Comparison of ENCODE assay signal across 8 mouse cellular contexts in the genomic region with DNA sequence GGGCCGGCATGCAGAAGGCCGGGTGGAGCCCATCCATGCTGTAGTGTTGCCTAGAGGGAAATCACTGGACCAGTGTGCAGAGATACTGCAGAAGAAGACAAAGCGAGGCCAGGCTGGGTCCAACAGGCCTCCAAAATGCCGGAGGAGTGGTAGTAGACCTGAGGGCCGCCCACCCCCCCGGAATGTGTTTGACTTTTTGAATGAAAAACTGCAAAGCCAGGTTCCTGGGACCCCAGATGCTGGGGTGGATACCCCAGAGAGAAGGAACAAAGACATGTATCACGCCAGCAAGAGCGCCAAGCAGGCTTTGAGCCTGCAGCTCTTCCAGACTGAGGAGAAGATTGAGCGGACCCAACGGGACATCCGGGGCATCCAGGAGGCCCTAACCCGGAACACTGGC. TPM values are rescaled to one million over a fixed set of nuclear protein-coding genes. Genes with fewer than 3 reads are reported as not detected.
DNase-seq lines count a peak whose midpoint lies in the region; ATAC-seq lines count a peak whose summit lies in the region.

TSS of gene Lime1 (plus strand) at position 301 of the 400 bp plus-strand sequence.

- intact Hi-C loops in heart, postnatal 14 days (cut with DNase I) = no loop called here
- intact Hi-C loops in gastrocnemius, postnatal 14 days (cut with DNase I; ENCODE audit: low total_unique reads) = no loop called here

- no peaks in the 10 kb centered on the region for H3K9me3 ChIP-seq in heart, embryonic 11.5 days (replicated peaks; ENCODE audit: control insufficient read depth, low read length)
- no peaks in the 10 kb centered on the region for H3K9me3 ChIP-seq in neural tube, embryonic 14.5 days (ENCODE audit: control insufficient read depth, low read length)

- no peak for DNase-seq in heart, postnatal 14 days
- DNase-seq in thymus, postnatal 0 days (ENCODE audit: low spot score) = no peak
- no peak for DNase-seq in thymus, postnatal 14 days
- no peak for DNase-seq in layer of hippocampus, postnatal 25 days (ENCODE audit: extremely low spot score in 1 of 2, low spot score in 1 of 2)
- no peak for DNase-seq in gastrocnemius, postnatal 14 days
- no peak for DNase-seq in lung, postnatal 10 days

- no peak for ATAC-seq in heart, embryonic 11.5 days (replicated peaks; ENCODE audit: insufficient number of reproducible peaks, low FRiP score, low TSS enrichment)
- no peak for ATAC-seq in neural tube, embryonic 14.5 days (ENCODE audit: low read depth)

- no peak within 1 kb of the TSS for H3K27ac ChIP-seq in heart, embryonic 11.5 days (ENCODE audit: low read depth, low read length)
- H3K27ac ChIP-seq in neural tube, embryonic 14.5 days (ENCODE audit: low read depth, low read length) = no peak within 1 kb of the TSS

- peaks cover 21% of the 10 kb centered on the region; the same call in 1 of the 2 replicates for H3K36me3 ChIP-seq in heart, embryonic 11.5 days (ENCODE audit: control insufficient read depth, insufficient read depth, low read length)
- peaks cover 39% of the 10 kb centered on the region for H3K36me3 ChIP-seq in neural tube, embryonic 14.5 days (ENCODE audit: control insufficient read depth, insufficient read depth, low read length)

- H3K4me2 ChIP-seq in heart, embryonic 11.5 days = no peak within 1 kb of the TSS
- H3K4me2 ChIP-seq in neural tube, embryonic 14.5 days (ENCODE audit: low read depth, low read length) = no peak within 1 kb of the TSS

- no peak within 1 kb of the TSS for H3K9ac ChIP-seq in heart, embryonic 11.5 days (ENCODE audit: low read depth, low read length)
- no peak within 1 kb of the TSS for H3K9ac ChIP-seq in neural tube, embryonic 14.5 days (replicated peaks; ENCODE audit: low read depth, low read length)

- WGBS in heart, embryonic 11.5 days (ENCODE audit: insufficient replicate concordance) = 97% methylated on average over 12 of the region's 12 CpGs
- 98% methylated on average over 12 of the region's 12 CpGs for whole genome bisulfite sequencing in neural tube, embryonic 14.5 days

- H3K4me3 ChIP-seq in heart, embryonic 11.5 days (ENCODE audit: low read depth, low read length) = no peak within 1 kb of the TSS
- H3K4me3 ChIP-seq in neural tube, embryonic 14.5 days (ENCODE audit: low read depth, low read length) = no peak within 1 kb of the TSS

- no peaks in the 10 kb centered on the region for H3K4me1 ChIP-seq in heart, embryonic 11.5 days (ENCODE audit: control insufficient read depth, insufficient read depth, low read length)
- no peaks in the 10 kb centered on the region for H3K4me1 ChIP-seq in neural tube, embryonic 14.5 days (ENCODE audit: control insufficient read depth, insufficient read depth, low read length)

- H3K27me3 ChIP-seq in heart, embryonic 11.5 days (ENCODE audit: control insufficient read depth, insufficient read depth, low read length) = no peaks in the 10 kb centered on the region
- no peaks in the 10 kb centered on the region for H3K27me3 ChIP-seq in neural tube, embryonic 14.5 days (ENCODE audit: control insufficient read depth, insufficient read depth, low read length)

RNA-seq across cellular contexts. Expression of gene Lime1, which starts in this region (rescaled TPM):
- 11.2 and 13.8 TPM in 2 replicates for polyA plus RNA-seq in heart, embryonic 11.5 days (2014; fragmentation: Nextera tagmentation; extraction: Ambion mirVana)
- total RNA-seq in heart, postnatal 14 days (2021) = 1 to 10 TPM; 7.9 to 8.7 TPM
- polyA plus RNA-seq in thymus, postnatal 0 days (2015; fragmentation: Nextera tagmentation; extraction: Ambion mirVana) = 35.7 and 40.7 TPM in 2 replicates
- total RNA-seq in layer of hippocampus, postnatal 25 days (2021) = 10 to 100 TPM; 36.1 to 42.0 TPM
- polyA plus RNA-seq in neural tube, embryonic 14.5 days (2014; fragmentation: Nextera tagmentation; extraction: Ambion mirVana) = 44.7 and 46.2 TPM in 2 replicates
- total RNA-seq in gastrocnemius, postnatal 14 days (2021) = 1 to 10 TPM; 4.4 to 4.6 TPM
